Mouse (Mus musculus): ENCODE data around the gene Dyrk3. TPM values are rescaled to one million over a fixed set of nuclear protein-coding genes. Genes with fewer than 3 reads are reported as not detected.

Dyrk3 gene
- polyA plus RNA-seq, 2 experiments = 1.7 to 2.3 TPM

GRCm38 (mm10) chr1:131177249-131177648, 39.1 kb upstream of the Dyrk3 start:
- Histone ChIP-seq H3K4me3 (replicated peaks; ENCODE audit: low read length) (no peak overlapping the region), H3K27me3 (ENCODE audit: control insufficient read depth, insufficient read depth, low read length) (no peaks in the 10 kb centered on the region), H3K9ac (ENCODE audit: low read depth, low read length, severe bottlenecking) (no peak overlapping the region), H3K9me3 (ENCODE audit: control insufficient read depth, low read length) (no peaks in the 10 kb centered on the region), H3K4me1 (ENCODE audit: control insufficient read depth, insufficient read depth, low read length) (no peaks in the 10 kb centered on the region), H3K4me2 (replicated peaks; ENCODE audit: low read depth, low read length, severe bottlenecking) (no peak overlapping the region), H3K36me3 (ENCODE audit: control insufficient read depth, insufficient read depth, low read length) (peaks cover 65% of the 10 kb centered on the region), H3K27ac (replicated peaks; ENCODE audit: low read depth, low read length) (no peak overlapping the region)
- no peak for TF ChIP-seq POLR2A (IDR thresholded peaks at IDR 0.05; ENCODE audit: borderline replicate concordance, extremely low read depth, insufficient read depth, insufficient read length)
- DNase-seq (ENCODE audit: low spot score) (no peak), ATAC-seq (ENCODE audit: low FRiP score, low read depth) (no peak)
- 82% methylated on average over 4 of the region's 4 CpGs for WGBS

DNA sequence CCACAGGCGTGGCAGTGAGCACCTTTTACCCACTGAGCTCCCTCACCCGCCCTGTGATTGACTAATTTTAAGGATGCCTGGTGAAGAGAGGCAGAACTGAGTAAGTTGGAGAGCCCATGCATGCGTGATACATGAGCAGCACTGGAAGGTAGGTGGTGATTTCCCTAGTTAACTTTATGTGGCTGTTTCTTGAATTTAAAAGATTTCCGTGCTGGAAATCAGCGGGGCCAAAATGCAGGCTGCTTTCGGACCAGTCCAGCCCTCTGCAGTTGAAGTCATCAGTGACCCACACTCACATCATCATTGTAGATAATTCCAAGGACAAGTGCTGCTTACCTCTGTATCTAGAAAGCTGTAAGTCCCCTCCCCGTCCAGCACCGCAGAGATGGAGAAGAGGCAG, 37.7 kb upstream of the Dyrk3 start:
- Histone ChIP-seq H3K9me3 (ENCODE audit: control insufficient read depth, low read length) (no peaks in the 10 kb centered on the region), H3K4me3 (replicated peaks; ENCODE audit: low read length) (no peak overlapping the region), H3K27ac (replicated peaks; ENCODE audit: low read depth, low read length) (no peak overlapping the region), H3K36me3 (ENCODE audit: control insufficient read depth, insufficient read depth, low read length) (peaks cover 79% of the 10 kb centered on the region), H3K4me1 (ENCODE audit: control insufficient read depth, insufficient read depth, low read length) (no peaks in the 10 kb centered on the region), H3K9ac (ENCODE audit: low read depth, low read length, severe bottlenecking) (no peak overlapping the region), H3K27me3 (ENCODE audit: control insufficient read depth, insufficient read depth, low read length) (no peaks in the 10 kb centered on the region), H3K4me2 (replicated peaks; ENCODE audit: low read depth, low read length, severe bottlenecking) (no peak overlapping the region)
- no peak for DNase-seq (ENCODE audit: low spot score)
- ATAC-seq (ENCODE audit: low FRiP score, low read depth) = no peak
- 95% methylated on average over 8 of the region's 8 CpGs for WGBS
- no peak for TF ChIP-seq POLR2A (IDR thresholded peaks at IDR 0.05; ENCODE audit: borderline replicate concordance, extremely low read depth, insufficient read depth, insufficient read length)

- WGBS = 100% methylated on average over 1 of the region's 1 CpGs
- Histone ChIP-seq H3K4me1 (ENCODE audit: control insufficient read depth, insufficient read depth, low read length) (no peaks in the 10 kb centered on the region), H3K4me2 (replicated peaks; ENCODE audit: low read depth, low read length, severe bottlenecking) (no peak overlapping the region), H3K27me3 (ENCODE audit: control insufficient read depth, insufficient read depth, low read length) (no peaks in the 10 kb centered on the region), H3K36me3 (ENCODE audit: control insufficient read depth, insufficient read depth, low read length) (peaks cover 80% of the 10 kb centered on the region), H3K27ac (replicated peaks; ENCODE audit: low read depth, low read length) (no peak overlapping the region), H3K9ac (ENCODE audit: low read depth, low read length, severe bottlenecking) (no peak overlapping the region), H3K4me3 (replicated peaks; ENCODE audit: low read length) (no peak overlapping the region), H3K9me3 (ENCODE audit: control insufficient read depth, low read length) (no peaks in the 10 kb centered on the region)
- no peak for TF ChIP-seq POLR2A (IDR thresholded peaks at IDR 0.05; ENCODE audit: borderline replicate concordance, extremely low read depth, insufficient read depth, insufficient read length)
- DNase-seq (ENCODE audit: low spot score) (no peak), ATAC-seq (ENCODE audit: low FRiP score, low read depth) (no peak)
Measured at GRCm38 (mm10) chr1:131175189-131175588, 37.0 kb upstream of the Dyrk3 start.

DNA sequence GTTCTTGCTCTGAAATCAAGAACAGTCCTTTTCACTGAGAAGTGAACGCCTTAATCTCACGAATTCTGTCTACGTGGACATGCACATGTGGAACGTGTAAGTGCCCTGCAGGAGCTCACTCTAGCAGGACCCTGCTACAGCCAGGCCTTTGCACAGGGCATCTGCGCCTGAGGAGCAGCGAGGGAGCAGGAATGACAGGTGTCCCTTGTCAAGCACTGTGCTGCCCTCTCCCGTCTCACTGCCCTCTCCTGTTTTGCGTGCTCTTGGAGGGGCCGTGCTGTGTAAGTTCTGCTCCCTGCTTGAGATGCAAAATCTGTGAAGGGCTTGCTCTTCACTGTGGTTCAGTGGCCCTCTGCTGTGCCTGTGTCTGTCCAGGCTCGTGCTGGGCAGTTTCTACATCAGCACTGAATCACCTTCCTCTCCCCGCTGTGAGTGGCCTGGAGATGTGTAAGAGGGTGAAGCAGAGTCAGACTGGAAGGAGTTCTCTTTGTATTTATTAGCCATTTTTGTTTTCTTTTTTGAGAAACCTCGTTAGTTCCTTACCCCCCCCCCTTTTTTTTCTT, 36.2 kb upstream of the Dyrk3 start:
- ATAC-seq (ENCODE audit: low FRiP score, low read depth) = no peak
- no peak overlapping the region for H3K4me2 ChIP-seq (replicated peaks; ENCODE audit: low read depth, low read length, severe bottlenecking)
- DNase-seq (ENCODE audit: low spot score) = no peak
- 86% methylated on average over 12 of the region's 12 CpGs for WGBS
- no peak overlapping the region for H3K9ac ChIP-seq (ENCODE audit: low read depth, low read length, severe bottlenecking)
- no peaks in the 10 kb centered on the region for H3K9me3 ChIP-seq (ENCODE audit: control insufficient read depth, low read length)
- H3K36me3 ChIP-seq (ENCODE audit: control insufficient read depth, insufficient read depth, low read length) = peaks cover 78% of the 10 kb centered on the region
- TF ChIP-seq POLR2A (IDR thresholded peaks at IDR 0.05; ENCODE audit: borderline replicate concordance, extremely low read depth, insufficient read depth, insufficient read length) = no peak
- no peaks in the 10 kb centered on the region for H3K4me1 ChIP-seq (ENCODE audit: control insufficient read depth, insufficient read depth, low read length)
- no peak overlapping the region for H3K27ac ChIP-seq (replicated peaks; ENCODE audit: low read depth, low read length)
- no peaks in the 10 kb centered on the region for H3K27me3 ChIP-seq (ENCODE audit: control insufficient read depth, insufficient read depth, low read length)
- H3K4me3 ChIP-seq (replicated peaks; ENCODE audit: low read length) = no peak overlapping the region

DNA sequence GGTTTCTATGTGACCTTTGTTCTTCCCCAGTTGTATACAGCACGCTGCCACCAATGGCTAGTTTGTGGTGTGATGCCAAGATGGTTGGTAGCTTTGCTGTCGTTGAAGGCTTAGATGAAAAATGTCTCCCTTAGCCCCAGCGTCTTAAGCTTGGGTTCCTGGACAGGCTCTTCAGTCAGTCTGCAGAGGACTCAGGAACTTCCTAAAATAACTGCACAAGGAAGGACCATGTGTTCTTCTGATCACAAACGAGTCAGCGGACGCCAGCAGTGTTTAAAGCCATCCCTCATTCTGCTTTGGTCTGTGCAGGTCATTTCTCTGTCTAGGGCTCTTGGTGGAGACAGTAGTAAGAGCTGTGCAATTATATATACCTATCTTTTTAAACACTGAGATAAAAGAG, 35.7 kb upstream of the Dyrk3 start:
- DNase-seq (ENCODE audit: low spot score) (no peak), ATAC-seq (ENCODE audit: low FRiP score, low read depth) (no peak)
- Histone ChIP-seq H3K4me1 (ENCODE audit: control insufficient read depth, insufficient read depth, low read length) (no peaks in the 10 kb centered on the region), H3K27me3 (ENCODE audit: control insufficient read depth, insufficient read depth, low read length) (no peaks in the 10 kb centered on the region), H3K4me3 (replicated peaks; ENCODE audit: low read length) (no peak overlapping the region), H3K27ac (replicated peaks; ENCODE audit: low read depth, low read length) (no peak overlapping the region), H3K9ac (ENCODE audit: low read depth, low read length, severe bottlenecking) (no peak overlapping the region), H3K36me3 (ENCODE audit: control insufficient read depth, insufficient read depth, low read length) (peaks cover 83% of the 10 kb centered on the region), H3K4me2 (replicated peaks; ENCODE audit: low read depth, low read length, severe bottlenecking) (no peak overlapping the region), H3K9me3 (ENCODE audit: control insufficient read depth, low read length) (no peaks in the 10 kb centered on the region)
- WGBS = 83% methylated on average over 6 of the region's 6 CpGs
- no peak for TF ChIP-seq POLR2A (IDR thresholded peaks at IDR 0.05; ENCODE audit: borderline replicate concordance, extremely low read depth, insufficient read depth, insufficient read length)

DNA sequence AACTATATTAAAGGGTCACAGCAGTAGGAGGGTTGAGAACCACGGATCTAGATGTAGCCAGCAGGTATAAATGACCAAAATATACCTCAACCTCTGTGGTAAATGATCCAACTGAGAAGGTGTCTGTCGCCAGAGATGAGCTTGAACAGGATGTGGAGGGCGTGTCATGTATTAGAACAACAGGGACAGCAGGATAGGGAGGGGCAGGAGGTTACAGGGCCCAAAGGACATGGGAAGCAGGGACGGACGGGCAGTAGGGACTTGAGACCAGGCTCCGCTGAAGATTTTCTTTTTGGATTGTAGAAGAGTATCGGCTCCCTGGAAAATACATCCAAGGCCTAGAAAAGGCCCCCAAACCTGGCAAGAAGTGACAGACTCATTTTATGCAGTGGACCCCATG, 34.9 kb upstream of the Dyrk3 start:
- H3K9me3 ChIP-seq (ENCODE audit: control insufficient read depth, low read length) = no peaks in the 10 kb centered on the region
- H3K4me1 ChIP-seq (ENCODE audit: control insufficient read depth, insufficient read depth, low read length) = no peaks in the 10 kb centered on the region
- no peak for DNase-seq (ENCODE audit: low spot score)
- H3K36me3 ChIP-seq (ENCODE audit: control insufficient read depth, insufficient read depth, low read length) = peaks cover 88% of the 10 kb centered on the region
- H3K9ac ChIP-seq (ENCODE audit: low read depth, low read length, severe bottlenecking) = no peak overlapping the region
- no peak for ATAC-seq (ENCODE audit: low FRiP score, low read depth)
- H3K4me3 ChIP-seq (replicated peaks; ENCODE audit: low read length) = no peak overlapping the region
- no peak for TF ChIP-seq POLR2A (IDR thresholded peaks at IDR 0.05; ENCODE audit: borderline replicate concordance, extremely low read depth, insufficient read depth, insufficient read length)
- H3K27ac ChIP-seq (replicated peaks; ENCODE audit: low read depth, low read length) = no peak overlapping the region
- H3K27me3 ChIP-seq (ENCODE audit: control insufficient read depth, insufficient read depth, low read length) = no peaks in the 10 kb centered on the region
- H3K4me2 ChIP-seq (replicated peaks; ENCODE audit: low read depth, low read length, severe bottlenecking) = no peak overlapping the region
- 83% methylated on average over 7 of the region's 7 CpGs for WGBS

Data from limb, embryonic 14.5 days (tissue).